Mouse (Mus musculus): ENCODE data around the gene Naa35.
"Not testable (repeated sequence)": the region's sequence is repeated elsewhere in the genome, so short reads cannot be mapped to it uniquely, and the experiment has no call there.

Naa35 gene

GRCm38 (mm10) chr13:59584481-59584880 lies 578 bp upstream of the Naa35 start:
- peak; percentile 55 to 71 for DNase-seq

- DNase-seq, result no peak
Observed at GRCm38 (mm10) chr13:59585648-59586005, 568 bp downstream of the Naa35 start.

GRCm38 (mm10) chr13:59587201-59587600 lies 2.1 kb downstream of the Naa35 start:
- DNase-seq, result no peak

GRCm38 (mm10) chr13:59589672-59590071 lies 4.6 kb downstream of the Naa35 start:
- no peak for DNase-seq

- no peak for DNase-seq
Observed at GRCm38 (mm10) chr13:59590691-59591090, 5.6 kb downstream of the Naa35 start.

DNA sequence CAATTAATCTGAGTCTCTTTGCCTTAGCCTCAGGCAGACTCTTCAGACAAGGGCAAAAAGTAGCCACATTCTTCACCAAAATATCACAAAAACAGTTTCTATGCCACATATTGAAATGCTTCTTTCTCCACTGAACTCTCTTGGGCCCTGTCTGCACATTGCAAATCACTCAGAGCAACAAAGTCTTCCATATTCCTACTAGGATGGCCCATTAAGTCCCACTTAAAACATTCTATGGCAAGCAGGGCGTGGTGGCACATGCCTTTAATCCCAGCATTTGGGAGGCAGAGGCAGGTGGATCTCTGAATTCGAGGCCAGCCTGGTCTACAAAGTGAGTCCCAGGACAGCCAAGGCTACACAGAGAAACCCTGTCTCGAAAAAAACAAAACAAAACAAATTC lies 7.0 kb downstream of the Naa35 start:
- not testable (repeated sequence) for DNase-seq

DNA sequence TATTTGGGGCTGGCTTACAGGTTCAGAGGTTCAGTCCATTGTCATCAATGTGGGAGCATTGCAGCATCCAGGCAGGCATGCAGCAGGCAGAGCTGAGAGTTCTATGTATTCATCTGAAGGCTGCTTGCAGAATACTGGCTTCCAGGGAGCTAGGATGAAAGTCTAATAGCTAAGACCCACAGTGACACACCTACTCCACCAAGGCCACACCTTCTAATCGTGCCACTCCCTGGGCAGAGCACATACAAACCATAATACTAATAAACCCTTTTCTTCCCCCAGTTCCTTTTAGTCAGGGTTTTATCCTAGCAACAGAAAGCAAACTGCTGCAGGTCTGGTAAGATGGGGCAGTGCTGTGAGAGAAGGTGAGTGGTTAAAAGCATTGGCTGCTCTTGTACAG lies 7.6 kb downstream of the Naa35 start:
- DNase-seq, result no peak

- no peak for DNase-seq
Observed at GRCm38 (mm10) chr13:59603096-59603495, 18.0 kb downstream of the Naa35 start.

DNA sequence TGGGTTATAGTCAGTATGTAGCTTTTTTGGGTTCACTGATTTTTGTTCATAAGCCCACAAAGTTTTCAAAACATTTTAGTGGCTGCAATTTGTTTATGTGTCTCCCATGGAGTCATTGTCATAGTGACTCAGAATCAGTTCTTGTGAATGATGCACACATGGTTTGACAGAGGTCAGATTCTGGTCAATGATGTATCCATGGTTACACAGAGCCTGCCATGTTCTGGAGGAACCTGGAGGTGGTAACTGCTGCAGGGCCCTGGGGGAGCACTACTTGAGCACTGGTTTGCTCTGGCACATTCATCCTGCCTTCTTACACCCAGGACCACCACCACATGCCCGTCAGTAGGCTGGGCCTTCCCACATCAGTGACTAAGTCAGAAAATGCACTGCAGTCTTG lies 19.5 kb downstream of the Naa35 start:
- no peak for DNase-seq

GRCm38 (mm10) chr13:59605221-59605922 lies 20.3 kb downstream of the Naa35 start:
- no peak for DNase-seq

DNA sequence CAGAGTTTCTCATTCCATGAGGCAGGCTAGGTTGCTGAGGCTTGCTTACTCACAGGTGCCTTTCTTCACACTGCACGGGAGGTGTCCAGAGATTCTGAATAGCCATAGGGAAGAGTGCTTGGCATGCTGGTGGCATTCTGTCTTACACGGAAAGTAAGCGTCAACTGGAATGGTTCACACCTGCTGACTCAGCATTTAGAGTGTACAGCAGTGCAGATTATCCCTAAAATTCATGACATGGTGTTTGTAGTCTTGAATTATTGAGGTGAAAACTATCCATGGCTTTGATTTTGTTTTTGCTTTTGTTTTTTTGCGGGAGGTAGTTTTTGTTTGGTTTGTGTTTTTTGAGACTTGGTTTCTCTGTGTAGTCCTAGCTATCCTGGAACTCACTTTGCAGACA lies 24.8 kb downstream of the Naa35 start:
- DNase-seq, result no peak

GRCm38 (mm10) chr13:59610437-59610836 lies 25.4 kb downstream of the Naa35 start:
- no peak for DNase-seq

DNA sequence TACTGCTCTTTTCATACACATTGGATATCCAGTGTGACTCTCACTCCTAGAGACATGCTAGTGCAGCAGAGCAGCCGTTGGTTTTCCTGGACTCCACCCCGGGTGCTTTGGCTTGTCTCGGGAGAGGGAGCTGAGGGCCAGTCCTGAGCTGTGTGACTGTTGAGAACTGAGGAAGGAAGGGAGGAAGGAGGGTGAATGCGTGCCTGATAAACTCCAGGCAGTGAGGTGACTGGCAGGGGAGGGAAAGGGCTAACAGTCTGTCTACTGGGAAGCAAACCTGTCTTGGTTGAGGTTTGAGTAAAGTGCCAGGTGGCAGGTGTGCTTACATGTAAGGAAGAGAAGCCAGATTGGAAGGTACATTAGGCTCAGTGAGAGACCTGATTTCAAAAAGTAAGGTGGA lies 28.8 kb downstream of the Naa35 start:
- DNase-seq, result no peak

GRCm38 (mm10) chr13:59615152-59615551 lies 30.1 kb downstream of the Naa35 start:
- no peak for DNase-seq

- no peak for DNase-seq
Observed at GRCm38 (mm10) chr13:59615554-59615953, 30.5 kb downstream of the Naa35 start.

DNA sequence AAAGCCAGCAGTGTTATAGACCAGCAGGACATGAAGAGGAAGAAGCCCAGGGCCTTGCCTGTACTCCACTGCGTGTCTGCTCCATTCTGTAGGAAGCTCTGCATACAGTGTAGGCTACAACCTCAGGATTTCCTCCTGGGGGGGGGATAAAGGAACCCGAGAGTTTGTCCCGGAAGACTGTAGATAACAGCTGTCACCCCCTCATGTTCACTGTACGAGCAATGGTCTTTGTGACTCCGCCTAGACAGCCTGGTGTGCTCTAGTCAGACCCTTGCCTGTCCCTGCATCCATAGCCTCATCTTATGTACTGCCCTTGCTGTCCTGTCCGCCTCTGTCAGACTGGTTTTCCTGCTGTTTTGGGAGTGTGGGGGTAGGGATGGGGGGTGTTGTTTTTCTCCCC lies 33.4 kb downstream of the Naa35 start:
- DNase-seq, result no peak

- no peak for DNase-seq
Observed at GRCm38 (mm10) chr13:59621643-59622489, 36.8 kb downstream of the Naa35 start.

GRCm38 (mm10) chr13:59624389-59624788 lies 39.3 kb downstream of the Naa35 start:
- DNase-seq, result no peak

- DNase-seq, result no peak
Observed at GRCm38 (mm10) chr13:59624903-59625302, 39.8 kb downstream of the Naa35 start.

DNA sequence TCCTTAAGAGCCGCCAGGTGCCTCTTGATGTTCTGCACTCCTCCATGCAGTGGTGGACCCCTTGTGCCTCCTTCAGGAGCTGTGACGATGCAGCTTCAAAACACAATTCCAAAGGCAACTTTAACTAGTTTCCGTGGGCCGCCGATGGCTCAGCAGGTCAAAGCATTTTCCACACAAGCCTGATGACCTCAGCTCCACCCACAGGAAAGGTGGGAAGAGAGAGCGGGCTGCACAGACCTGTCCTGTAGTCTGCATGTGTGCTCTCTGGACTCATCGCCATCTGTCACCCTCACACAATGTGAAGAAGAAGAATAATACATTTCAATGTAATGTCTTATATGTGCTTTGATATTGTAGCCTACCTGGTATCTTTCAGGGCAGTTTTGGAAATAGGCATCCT lies 41.7 kb downstream of the Naa35 start:
- DNase-seq, result no peak

- no peak for DNase-seq
Observed at GRCm38 (mm10) chr13:59634637-59635036, 49.6 kb downstream of the Naa35 start.

DNA sequence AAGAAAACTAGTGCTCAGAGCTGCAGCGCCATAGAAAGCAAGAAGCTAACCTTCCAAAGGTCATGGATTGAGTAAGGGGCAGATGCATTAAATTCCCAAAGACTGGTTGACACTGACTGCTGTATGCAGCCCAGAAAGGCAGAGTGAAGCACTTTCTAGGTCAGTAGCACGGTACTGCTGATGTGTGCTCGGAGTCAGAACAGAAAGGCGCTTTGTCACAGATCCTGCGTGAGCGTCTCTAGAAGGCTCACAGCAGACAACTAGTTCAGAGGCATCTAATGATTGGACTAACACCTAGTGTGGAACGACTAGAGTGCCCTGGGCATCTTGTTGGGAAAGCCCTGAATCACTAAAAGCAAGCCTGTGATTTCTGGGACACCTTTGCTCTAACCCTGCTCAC lies 52.7 kb downstream of the Naa35 start:
- DNase-seq, result no peak

DNA sequence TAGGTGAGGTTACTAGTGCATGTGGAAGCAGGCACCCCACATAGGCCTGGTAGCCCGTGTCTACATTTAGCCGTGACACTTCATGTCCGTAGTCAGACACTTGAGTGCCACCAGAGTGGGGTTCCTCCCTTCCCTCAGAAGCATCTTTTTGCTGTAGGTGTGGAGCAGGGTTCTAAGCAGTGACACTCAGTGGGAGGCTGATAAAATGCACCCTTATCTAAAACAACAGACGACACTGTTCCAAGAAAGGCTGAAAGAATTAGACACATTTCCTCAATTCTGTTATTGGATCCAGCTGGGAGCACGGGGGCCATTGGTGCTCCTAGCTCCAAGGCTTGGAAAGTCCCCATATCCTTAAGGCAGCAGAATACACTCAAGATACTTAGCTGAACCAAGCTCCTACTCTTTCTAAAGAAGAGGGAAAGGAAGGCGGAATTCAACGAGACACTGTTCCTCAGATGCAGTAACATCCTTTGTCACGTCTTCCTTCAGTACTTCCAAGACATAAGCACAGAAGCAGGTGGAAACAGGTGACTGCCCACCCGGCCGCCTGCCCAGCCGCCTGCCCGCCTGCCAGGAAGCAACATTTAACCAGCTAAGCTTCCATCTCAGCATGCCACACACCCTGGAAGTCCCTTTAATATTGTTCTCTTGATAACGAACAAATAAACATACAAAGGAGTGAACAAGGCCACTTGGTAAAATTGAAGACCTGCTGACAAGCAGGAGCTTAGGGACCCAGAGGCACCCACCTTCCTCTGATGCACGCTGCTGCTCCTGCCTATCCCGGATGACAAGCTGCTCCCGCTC lies 54.5 kb downstream of the Naa35 start:
- no peak for DNase-seq

- no peak for DNase-seq
Observed at GRCm38 (mm10) chr13:59640178-59640440, 55.0 kb downstream of the Naa35 start.
